In the genomic region with DNA sequence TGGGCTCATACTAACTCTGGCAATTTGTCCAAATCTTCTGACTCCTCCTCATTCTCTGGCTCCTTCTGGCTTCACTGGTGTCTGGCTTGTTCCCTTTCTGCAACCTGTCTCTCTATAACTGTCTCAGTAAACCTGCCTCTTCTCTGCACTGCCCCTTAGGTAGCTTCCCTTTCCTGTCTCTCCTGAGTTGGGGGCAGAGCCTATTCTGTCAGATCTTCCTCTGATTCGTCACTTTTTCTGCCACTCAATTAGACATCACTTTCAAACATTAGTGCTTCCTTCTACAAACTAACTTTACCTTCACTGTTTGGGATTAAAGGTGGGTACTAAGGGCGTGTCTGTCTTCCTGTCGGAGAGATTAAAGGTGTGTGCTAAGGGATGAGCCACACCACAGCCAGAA, we compare ENCODE assay signal across 24 mouse cellular contexts. TPM values are rescaled to one million over a fixed set of nuclear protein-coding genes. Genes with fewer than 3 reads are reported as not detected.
"Had no signal": no experiment of that assay in that cellular context is flagged by ENCODE, and none has a peak within 500 bp of the region (broad histone marks: within the 10 kb centered on the region; RNA-seq: fewer than 3 reads in every experiment).

No protein-coding gene starts in this region.

- H3K9ac ChIP-seq: kidney, embryonic 15.5 days; limb, embryonic 12.5 days; limb, embryonic 15.5 days; lung, embryonic 14.5 days; midbrain, embryonic 12.5 days; midbrain, embryonic 15.5 days; neural tube, embryonic 12.5 days; neural tube, embryonic 15.5 days had no signal

- H3K4me2 ChIP-seq: kidney, embryonic 15.5 days; limb, embryonic 12.5 days; limb, embryonic 15.5 days; lung, embryonic 14.5 days; midbrain, embryonic 12.5 days; midbrain, embryonic 15.5 days; neural tube, embryonic 12.5 days; neural tube, embryonic 15.5 days had no signal

- ATAC-seq: intestine, postnatal 0 days; lung, postnatal 0 days; midbrain, embryonic 15.5 days had no signal

- H3K36me3 ChIP-seq: limb, embryonic 12.5 days; midbrain, embryonic 12.5 days; midbrain, embryonic 15.5 days; neural tube, embryonic 12.5 days; neural tube, embryonic 15.5 days had no signal

- H3K27ac ChIP-seq: kidney, embryonic 15.5 days; limb, embryonic 12.5 days; limb, embryonic 15.5 days; macrophage; midbrain, embryonic 12.5 days; midbrain, embryonic 15.5 days; neural tube, embryonic 12.5 days; neural tube, embryonic 15.5 days had no signal

- DNase-seq: kidney, adult 8-10 months; kidney, postnatal 10 days; kidney, postnatal 36 days; layer of hippocampus, postnatal 36 days; lung, embryonic 14.5 days; right cerebral cortex, adult 18-20 months; right cerebral cortex, postnatal 25 days; spleen, adult 18-20 months; thymus, postnatal 36 days had no signal

- H3K4me3 ChIP-seq: kidney, embryonic 15.5 days; left cerebral cortex, adult 2 months; limb, embryonic 12.5 days; limb, embryonic 15.5 days; midbrain, embryonic 12.5 days; midbrain, embryonic 15.5 days; neural tube, embryonic 12.5 days; neural tube, embryonic 15.5 days had no signal

- H3K9me3 ChIP-seq: kidney, embryonic 15.5 days; limb, embryonic 12.5 days; limb, embryonic 15.5 days; midbrain, embryonic 12.5 days; midbrain, embryonic 15.5 days; neural tube, embryonic 12.5 days; neural tube, embryonic 15.5 days had no signal

RNA-seq across cellular contexts. Expression of gene Trhr2, which starts 19.8 kb away (rescaled TPM):
- total RNA-seq: megakaryocyte, adult 5-6 weeks had no signal
- polyA plus RNA-seq: intestine, postnatal 0 days; kidney, embryonic 15.5 days; limb, embryonic 12.5 days; liver, embryonic 16.5 days; lung, embryonic 14.5 days; lung, postnatal 0 days; macrophage; midbrain, embryonic 12.5 days; midbrain, embryonic 15.5 days; neural tube, embryonic 12.5 days; stomach, embryonic 16.5 days; thymus, postnatal 0 days had no signal
